Mouse (Mus musculus): ENCODE measurements around the gene 4933402E13Rik. TPM values are rescaled to one million over a fixed set of nuclear protein-coding genes. Genes with fewer than 3 reads are reported as not detected.

4933402E13Rik gene
- total RNA-seq (2021), result not detected
- long read RNA-seq, experiment 1, result 0 reads
- long read RNA-seq, experiment 2, result 0 reads

DNA sequence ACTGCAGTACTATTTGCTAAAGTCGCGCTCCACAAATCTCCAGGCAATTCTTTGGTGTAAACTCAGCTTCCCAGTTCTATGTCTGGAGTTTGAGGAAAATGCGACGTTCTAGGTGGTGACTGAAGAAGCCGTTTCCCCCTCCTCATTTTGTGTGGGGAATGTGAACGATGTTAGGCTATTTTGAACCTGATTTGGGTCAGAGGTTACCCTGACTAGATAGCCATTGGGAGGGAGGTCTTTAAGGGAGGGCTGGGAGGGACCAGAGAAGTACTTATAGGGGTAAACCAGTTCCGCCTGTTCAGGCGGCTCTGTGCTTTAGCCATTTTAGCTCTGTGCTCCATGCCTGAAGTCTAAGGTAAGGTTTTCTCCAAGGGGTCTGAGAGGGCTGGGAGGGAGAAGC is at the start of gene 4933402E13Rik:
Gene 4933402E13Rik (plus strand): TSS at position 301 of the 400 bp plus-strand sequence.
- DNase-seq, result no peak

Other genes starting within 250 kb of the 4933402E13Rik start
- not detected for gene 4931400O07Rik, start 184.5 kb downstream of the 4933402E13Rik start, total RNA-seq (2021)

Data from heart, adult 18-20 months (tissue).